Mouse (Mus musculus): ENCODE measurements around the gene E130116L18Rik.
"Not testable (repeated sequence)": the region's sequence is repeated elsewhere in the genome, so short reads cannot be mapped to it uniquely, and the experiment has no call there.

GRCm38 (mm10) chr5:25213216-25213615 lies 9.7 kb downstream of the E130116L18Rik start:
- TF ChIP-seq CTCF, EP300 (IDR thresholded peaks at IDR 0.05): not testable (repeated sequence)

Measured in lung, postnatal 0 days (tissue).